Mouse (Mus musculus) lung, postnatal 0 days (tissue): ENCODE measurements around the gene Plk2. TPM values are rescaled to one million over a fixed set of nuclear protein-coding genes. Genes with fewer than 3 reads are reported as not detected.

Experiments
- ATAC-seq: fragments of 200-750 bp; cut with Nextera tagmentation; 2 replicates; pipeline ENCODE4 v1.8.0; 2017; ENCODE audit warnings: moderate library complexity
- DNase-seq: peaks from one replicate; pipeline ENCODE4 v3.0.0-alpha.2; 2016; ENCODE audit warnings: low spot score
- H3K27ac ChIP-seq: fragments of 300-500 bp; sonication (generic); 2 replicates; pipeline ENCODE4 v1.5.1; 2014; ENCODE audit warnings: antibody characterized with exemption, mild to moderate bottlenecking, low read length, mixed read lengths
- H3K27me3 ChIP-seq: fragments of 300-500 bp; sonication (generic); replicated peaks from 2 replicates; pipeline ENCODE4 v1.6.1; 2014; ENCODE audit warnings: low read length, mixed read lengths; ENCODE audit not compliant: insufficient read depth
- H3K36me3 ChIP-seq: fragments of 300-500 bp; sonication (generic); 2 replicates; pipeline ENCODE4 v1.6.1; 2014; ENCODE audit warnings: low read length, mixed read lengths; ENCODE audit not compliant: insufficient read depth
- H3K4me1 ChIP-seq: fragments of 300-500 bp; sonication (generic); 2 replicates; pipeline ENCODE4 v1.6.1; 2014; ENCODE audit warnings: antibody characterized with exemption, low read depth, low read length, mixed read lengths; ENCODE audit not compliant: insufficient read depth
- H3K4me2 ChIP-seq: fragments of 300-500 bp; sonication (generic); replicated peaks from 2 replicates; pipeline ENCODE4 v1.6.1; 2014; ENCODE audit warnings: low read depth, mild to moderate bottlenecking, low read length, moderate library complexity, mixed read lengths
- H3K4me3 ChIP-seq: fragments of 300-500 bp; sonication (generic); 2 replicates; pipeline ENCODE4 v1.5.1; 2014; ENCODE audit warnings: low read depth, low read length
- H3K9ac ChIP-seq: fragments of 300-500 bp; sonication (generic); replicated peaks from 2 replicates; pipeline ENCODE4 v1.6.1; 2014; ENCODE audit warnings: low read depth, mild to moderate bottlenecking
- H3K9me3 ChIP-seq: fragments of 300-500 bp; sonication (generic); 2 replicates; pipeline ENCODE4 v1.6.1; 2016; ENCODE audit warnings: low read length, mixed read lengths
- CTCF ChIP-seq: IDR thresholded peaks from 2 replicates; pipeline ENCODE4 v1.5.1; 2016; ENCODE audit warnings: antibody characterized with exemption, mild to moderate bottlenecking
- EP300 ChIP-seq: IDR thresholded peaks from 2 replicates; pipeline ENCODE4 v1.6.1; 2016; ENCODE audit warnings: antibody characterized with exemption, mild to moderate bottlenecking, control low read depth
- WGBS: fragments of 180-500 bp; shearing (Covaris S2); extraction: QIAGEN DNeasy Blood & Tissue Kit; methylation state at CpG from one replicate; pipeline ENCODE4 v1.1.7; 2014; 5-methylcytosine and 5-hydroxymethylcytosine counted together
- polyA plus RNA-seq: library from polyadenylated mRNA; unstranded; fragments of >200 nt; fragmentation: Nextera tagmentation; extraction: Ambion mirVana; gene quantifications from 2 replicates; pipeline ENCODE4 v1.2.1, GENCODE M21; 2015

The Plk2 gene
- polyA plus RNA-seq: 103 and 137 TPM in 2 replicates

- peak within 1 kb of the TSS; percentile 95 for H3K4me2 ChIP-seq
- no peaks in the 10 kb centered on the region for H3K27me3 ChIP-seq
- no peaks in the 10 kb centered on the region for H3K4me1 ChIP-seq
- H3K9ac ChIP-seq: peak within 1 kb of the TSS; percentile 92
- H3K27ac ChIP-seq: peak within 1 kb of the TSS; percentile 96
- DNase-seq: peak; percentile 97
- peaks cover 19% of the 10 kb centered on the region for H3K36me3 ChIP-seq
- peak within 1 kb of the TSS; percentile 87 for H3K4me3 ChIP-seq
- no peaks in the 10 kb centered on the region for H3K9me3 ChIP-seq
- peak; percentile 93 for ATAC-seq
- TF ChIP-seq EP300: 0 out of 2 replicates have a peak, but pooled peaks have one; percentile 26
- peak; percentile 79 for TF ChIP-seq CTCF
- WGBS: 0% methylated on average over 65 of the region's 71 CpGs
Measured at GRCm38 (mm10) chr13:110394291-110395178, at the start of gene Plk2. Plk2 (plus strand) TSS chr13:110395046.

GRCm38 (mm10) chr13:110346707-110347106 lies 48.1 kb upstream of the Plk2 start:
- H3K9me3 ChIP-seq: no peaks in the 10 kb centered on the region
- H3K27me3 ChIP-seq: no peaks in the 10 kb centered on the region
- no peak overlapping the region for H3K4me3 ChIP-seq
- no peak overlapping the region for H3K27ac ChIP-seq
- WGBS: 44% methylated on average over 7 of the region's 7 CpGs
- H3K36me3 ChIP-seq: no peaks in the 10 kb centered on the region
- no peak for ATAC-seq
- H3K4me1 ChIP-seq: no peaks in the 10 kb centered on the region
- H3K4me2 ChIP-seq: no peak overlapping the region
- no peak overlapping the region for H3K9ac ChIP-seq
- DNase-seq: no peak
- no peak for TF ChIP-seq EP300
- TF ChIP-seq CTCF: no peak

- Histone ChIP-seq H3K27me3 (no peaks in the 10 kb centered on the region), H3K9me3 (no peaks in the 10 kb centered on the region), H3K9ac (no peak overlapping the region), H3K4me3 (no peak overlapping the region), H3K4me1 (no peaks in the 10 kb centered on the region), H3K27ac (no peak overlapping the region), H3K36me3 (no peaks in the 10 kb centered on the region), H3K4me2 (no peak overlapping the region)
- ATAC-seq: no peak
- no peak for DNase-seq
- TF ChIP-seq EP300 (no peak), CTCF (no peak)
- 82% methylated on average over 6 of the region's 6 CpGs for WGBS
Measured at GRCm38 (mm10) chr13:110351051-110351450, 43.8 kb upstream of the Plk2 start.

- no peaks in the 10 kb centered on the region for H3K36me3 ChIP-seq
- no peak for ATAC-seq
- no peak within 1 kb of the TSS for H3K9ac ChIP-seq
- no peak within 1 kb of the TSS for H3K27ac ChIP-seq
- H3K9me3 ChIP-seq: no peaks in the 10 kb centered on the region
- H3K27me3 ChIP-seq: no peaks in the 10 kb centered on the region
- DNase-seq: peak; percentile 36
- no peak within 1 kb of the TSS for H3K4me2 ChIP-seq
- H3K4me3 ChIP-seq: no peak within 1 kb of the TSS
- TF ChIP-seq EP300: no peak
- TF ChIP-seq CTCF: no peak
- no peaks in the 10 kb centered on the region for H3K4me1 ChIP-seq
- WGBS: 65% methylated on average over 2 of the region's 2 CpGs
Measured at GRCm38 (mm10) chr13:110356941-110357340, 37.9 kb upstream of the Plk2 start, which contains the start of gene Gapt. Gapt (minus strand) TSS chr13:110357199.

- DNase-seq: peak; percentile 74
Measured at GRCm38 (mm10) chr13:110363722-110364121, 31.1 kb upstream of the Plk2 start.

GRCm38 (mm10) chr13:110366477-110366876 lies 28.4 kb upstream of the Plk2 start:
- H3K4me2 ChIP-seq: no peak overlapping the region
- no peak overlapping the region for H3K9ac ChIP-seq
- DNase-seq (peak; percentile 20), ATAC-seq (peak; percentile 35; the same call in 1 of the 2 replicates)
- 57% methylated on average over 3 of the region's 3 CpGs for WGBS
- TF ChIP-seq CTCF (peak; percentile 23; the same call in 1 of the 2 replicates), EP300 (no peak)
- H3K9me3 ChIP-seq: no peaks in the 10 kb centered on the region
- H3K4me3 ChIP-seq: no peak overlapping the region
- H3K27me3 ChIP-seq: no peaks in the 10 kb centered on the region
- H3K4me1 ChIP-seq: no peaks in the 10 kb centered on the region
- H3K36me3 ChIP-seq: no peaks in the 10 kb centered on the region
- H3K27ac ChIP-seq: no peak overlapping the region

More at GRCm38 (mm10) chr13:110363722-110364121, 31.1 kb upstream of the Plk2 start:
- WGBS: 51% methylated on average over 6 of the region's 6 CpGs
- Histone ChIP-seq H3K27me3 (no peaks in the 10 kb centered on the region), H3K4me3 (no peak overlapping the region), H3K9me3 (no peaks in the 10 kb centered on the region), H3K27ac (no peak overlapping the region), H3K9ac (no peak overlapping the region), H3K4me1 (no peaks in the 10 kb centered on the region), H3K36me3 (no peaks in the 10 kb centered on the region), H3K4me2 (no peak overlapping the region)
- ATAC-seq: peak; percentile 67
- TF ChIP-seq EP300: peak; percentile 85
- no peak for TF ChIP-seq CTCF
